ENCODE assay signal across 7 mouse cellular contexts in genomic region chr15:51730805-51731412, GRCm38 (mm10).
DNase-seq lines count a peak whose midpoint lies in the region; ATAC-seq and TF ChIP-seq lines count a peak whose summit lies in the region.

No protein-coding gene starts in this region.

- H3K4me1 ChIP-seq in midbrain, embryonic 15.5 days, result no peaks in the 10 kb centered on the region

- no peak overlapping the region for H3K4me3 ChIP-seq in myocyte
- H3K4me3 ChIP-seq in midbrain, embryonic 15.5 days, result no peak overlapping the region

- H3ac ChIP-seq in myocyte (ENCODE audit: control insufficient read depth, insufficient read length), result no peak overlapping the region

- WGBS in midbrain, embryonic 15.5 days, result 81% methylated on average over 12 of the region's 12 CpGs

- no peak overlapping the region for H3K27ac ChIP-seq in midbrain, embryonic 15.5 days

- H3K4me2 ChIP-seq in myocyte (ENCODE audit: low read depth), result peak overlapping the region; percentile 52
- H3K4me2 ChIP-seq in midbrain, embryonic 15.5 days, result no peak overlapping the region

- TF ChIP-seq POLR2A in myocyte (IDR thresholded peaks at IDR 0.05; ENCODE audit: insufficient read length, low read depth), result no peak

- no peaks in the 10 kb centered on the region for H3K27me3 ChIP-seq in myocyte (ENCODE audit: control insufficient read depth, insufficient read depth, insufficient read length)
- H3K27me3 ChIP-seq in midbrain, embryonic 15.5 days (replicated peaks), result no peaks in the 10 kb centered on the region

- ATAC-seq in midbrain, embryonic 15.5 days (replicated peaks), result no peak

- H3K9me3 ChIP-seq in midbrain, embryonic 15.5 days, result no peaks in the 10 kb centered on the region

- H3K9ac ChIP-seq in midbrain, embryonic 15.5 days, result no peak overlapping the region

- H3K36me3 ChIP-seq in myocyte (ENCODE audit: control insufficient read depth, insufficient read depth), result no peaks in the 10 kb centered on the region
- H3K36me3 ChIP-seq in midbrain, embryonic 15.5 days (replicated peaks), result no peaks in the 10 kb centered on the region

- peak; percentile 90 for DNase-seq in 3134 (ENCODE audit: extremely low read depth, insufficient read length, low spot score)
- peak; percentile 81 for DNase-seq in CD4-positive helper T cell, adult 2 months (ENCODE audit: low read depth, low spot score)
- DNase-seq in frontal cortex, postnatal 10 days (ENCODE audit: low spot score in 2 of 2), result peak; percentile 13 to 17
- peak; percentile 34 to 50 for DNase-seq in layer of hippocampus, postnatal 10 days (ENCODE audit: low spot score in 2 of 2)
- DNase-seq in thymus, postnatal 4 days, result no peak

- H3K79me2 ChIP-seq in myocyte (ENCODE audit: control insufficient read depth, insufficient read depth), result no peaks in the 10 kb centered on the region

TF ChIP-seq in myocyte, 11 proteins besides CTCF, POLR2A, EP300 and RAD21:
- TF ChIP-seq MYOD1 (IDR thresholded peaks at IDR 0.05; ENCODE audit: control insufficient read depth in 1 of 3, insufficient read length in 2 of 3, low read depth in 2 of 3) (peak; percentile 23 to 77 (median 75)), TCF3 (IDR thresholded peaks at IDR 0.05; ENCODE audit: insufficient read length, low read depth) (no peak), POLR2AphosphoS2 (IDR thresholded peaks at IDR 0.05; ENCODE audit: insufficient read length, low read depth) (no peak), MAX (IDR thresholded peaks at IDR 0.05; ENCODE audit: low read depth) (peak; percentile 9), MYOG (IDR thresholded peaks at IDR 0.05; ENCODE audit: control insufficient read depth in 1 of 3, insufficient read depth in 1 of 3, insufficient read length in 2 of 3, low read depth in 2 of 3) (peak in 2 of 3 experiments; percentile 79 to 87), SRF (IDR thresholded peaks at IDR 0.05; ENCODE audit: control insufficient read depth, insufficient read length, low read depth) (peak; percentile 63), REST (IDR thresholded peaks at IDR 0.05; ENCODE audit: insufficient read depth, insufficient read length) (no peak), CEBPB (IDR thresholded peaks at IDR 0.05; ENCODE audit: insufficient read depth, poor library complexity, severe bottlenecking) (peak; percentile 81), TCF12 (IDR thresholded peaks at IDR 0.05; ENCODE audit: insufficient read depth, poor library complexity, severe bottlenecking) (peak; percentile 79)
